Mouse (Mus musculus) urinary bladder, postnatal 10 days (tissue): ENCODE data around the gene Ints13.

Source experiments
- DNase-seq: peaks from one replicate; pipeline ENCODE4 v3.0.0; 2022; ENCODE audit warnings: low spot score

Ints13 gene

DNA sequence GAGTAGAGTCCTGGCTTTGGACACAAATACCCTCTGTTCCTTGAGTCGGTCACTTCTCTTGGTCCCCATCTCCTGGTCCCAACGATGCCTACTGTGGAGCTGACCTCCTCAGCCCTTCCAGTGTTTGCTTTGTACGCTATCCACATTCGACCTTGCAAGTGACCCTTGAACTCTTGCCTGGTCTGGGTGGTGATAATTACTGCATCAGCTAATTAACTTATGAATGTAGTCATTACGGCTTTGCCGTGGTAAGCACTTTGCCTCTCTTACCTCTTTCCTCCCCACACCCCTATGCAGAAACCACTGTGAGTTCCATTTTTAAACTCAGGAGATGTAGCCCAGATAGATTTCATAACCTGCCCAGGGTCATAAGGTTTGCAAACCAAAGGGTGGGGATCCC lies 77.4 kb downstream of the Ints13 start:
- no peak for DNase-seq
